Mouse (Mus musculus) heart, adult 9 months (tissue): ENCODE measurements at regions not wholly inside any gene's neighbourhood (a gene's known extent, or its start where the extent isn't known, plus 50 kb on each side); places are given as distances from the start of the nearest gene placed in this dataset.

ENCODE experiments used
- DNase-seq, 2 experiments: peaks; one replicate each; pipeline ENCODE4 v3.0.0; 2022; ENCODE audit warnings: low spot score in 2 of 2

GRCm38 (mm10) chr7:70219310-70219709 is 147.2 kb downstream of the Nr2f2 start:
- no peak for DNase-seq

- no peak for DNase-seq
Measured at GRCm38 (mm10) chr7:70217137-70217536, 149.4 kb downstream of the Nr2f2 start.

GRCm38 (mm10) chr7:70213970-70214520 is 152.5 kb downstream of the Nr2f2 start:
- no peak for DNase-seq

GRCm38 (mm10) chr7:70205900-70206299 is 160.6 kb downstream of the Nr2f2 start:
- no peak for DNase-seq

GRCm38 (mm10) chr7:70200188-70200587 is 166.3 kb downstream of the Nr2f2 start:
- DNase-seq, result no peak

- DNase-seq, result no peak
Measured at GRCm38 (mm10) chr7:70178956-70179355, 187.6 kb downstream of the Nr2f2 start.

- no peak for DNase-seq
Measured at GRCm38 (mm10) chr7:70178006-70178405, 188.5 kb downstream of the Nr2f2 start.

GRCm38 (mm10) chr7:70176686-70177259 is 189.8 kb downstream of the Nr2f2 start:
- no peak for DNase-seq

GRCm38 (mm10) chr7:70176086-70176485 is 190.4 kb downstream of the Nr2f2 start:
- no peak for DNase-seq

GRCm38 (mm10) chr7:70172431-70172830 is 194.1 kb downstream of the Nr2f2 start:
- no peak for DNase-seq

GRCm38 (mm10) chr7:70171456-70171855 is 195.1 kb downstream of the Nr2f2 start:
- no peak for DNase-seq

- DNase-seq, result no peak
Measured at GRCm38 (mm10) chr7:70168080-70168479, 198.5 kb downstream of the Nr2f2 start.

- DNase-seq, result no peak
Measured at GRCm38 (mm10) chr7:70166081-70166480, 200.5 kb downstream of the Nr2f2 start.

GRCm38 (mm10) chr7:70165501-70165900 is 201.0 kb downstream of the Nr2f2 start:
- no peak for DNase-seq

- no peak for DNase-seq
Measured at GRCm38 (mm10) chr7:70164691-70165193, 201.8 kb downstream of the Nr2f2 start.

- DNase-seq, result no peak
Measured at GRCm38 (mm10) chr7:70158531-70158930, 208.0 kb downstream of the Nr2f2 start.

GRCm38 (mm10) chr7:70144726-70145271 is 221.7 kb downstream of the Nr2f2 start:
- DNase-seq, result no peak

GRCm38 (mm10) chr7:70136837-70137236 is 229.7 kb downstream of the Nr2f2 start:
- DNase-seq, result no peak

- DNase-seq, result no peak
Measured at GRCm38 (mm10) chr7:70135416-70135815, 231.1 kb downstream of the Nr2f2 start.

GRCm38 (mm10) chr7:70129963-70130362 is 236.6 kb downstream of the Nr2f2 start:
- DNase-seq, result no peak

- no peak for DNase-seq
Measured at GRCm38 (mm10) chr7:70122818-70123217, 243.7 kb downstream of the Nr2f2 start.

- DNase-seq, result no peak
Measured at GRCm38 (mm10) chr7:70119517-70119916, 247.0 kb downstream of the Nr2f2 start.

- DNase-seq, result no peak
Measured at GRCm38 (mm10) chr7:70118971-70119370, 247.6 kb downstream of the Nr2f2 start.
